Mouse (Mus musculus) testis, adult 2 months (tissue): ENCODE data around the gene Wnt2b. TPM values are rescaled to one million over a fixed set of nuclear protein-coding genes. Genes with fewer than 3 reads are reported as not detected.

ENCODE experiments used
- H3K27ac ChIP-seq: fragments of 200-500 bp; 2 replicates; pipeline ENCODE4 v1.5.1; 2012; ENCODE audit warnings: low read depth, low read length; ENCODE audit not compliant: control insufficient read depth, insufficient read depth
- H3K27me3 ChIP-seq: fragments of 200-500 bp; 2 replicates; pipeline ENCODE4 v1.6.1; 2012; ENCODE audit warnings: mild to moderate bottlenecking, low read length, moderate library complexity; ENCODE audit not compliant: control insufficient read depth, insufficient read depth
- H3K36me3 ChIP-seq: fragments of 200-500 bp; 2 replicates; pipeline ENCODE4 v1.6.1; 2012; ENCODE audit warnings: mild to moderate bottlenecking, low read length; ENCODE audit not compliant: control insufficient read depth, insufficient read depth
- H3K4me1 ChIP-seq: fragments of 200-500 bp; 2 replicates; pipeline ENCODE4 v1.6.1; 2012; ENCODE audit warnings: low read length; ENCODE audit not compliant: control insufficient read depth, insufficient read depth
- H3K4me3 ChIP-seq: fragments of 200-500 bp; 2 replicates; pipeline ENCODE4 v1.5.1; 2012; ENCODE audit warnings: low read depth, mild to moderate bottlenecking, low read length, moderate library complexity, mixed read lengths; ENCODE audit not compliant: control insufficient read depth
- CTCF ChIP-seq: fragments of 200-500 bp; IDR thresholded peaks from 2 replicates; pipeline ENCODE4 v1.5.1; 2012; ENCODE audit warnings: low read depth, mild to moderate bottlenecking, inconsistent platforms, low read length, moderate library complexity; ENCODE audit not compliant: control insufficient read depth, insufficient read depth, insufficient replicate concordance
- POLR2A ChIP-seq: fragments of 200-500 bp; IDR thresholded peaks from 2 replicates; pipeline ENCODE4 v1.6.1; 2012; ENCODE audit warnings: low read depth, mild to moderate bottlenecking, inconsistent platforms, low read length, moderate library complexity; ENCODE audit not compliant: control insufficient read depth
- polyA plus RNA-seq: library from polyadenylated mRNA; depleted of rRNA; stranded (reverse); fragments of >200 nt; gene quantifications from 2 replicates; pipeline ENCODE4 v1.2.3, GENCODE M21; 2012; rRNA removed

The Wnt2b gene
- polyA plus RNA-seq, 1 experiment = 1.5 TPM

GRCm38 (mm10) chr3:104896141-104896540 lies 65.6 kb downstream of the Wnt2b start:
- H3K4me1 ChIP-seq = no peaks in the 10 kb centered on the region
- H3K27me3 ChIP-seq = no peaks in the 10 kb centered on the region
- H3K27ac ChIP-seq = no peak overlapping the region
- no peaks in the 10 kb centered on the region; the same call in none of the 2 replicates for H3K36me3 ChIP-seq
- no peak for TF ChIP-seq POLR2A
- no peak for TF ChIP-seq CTCF
- no peak overlapping the region for H3K4me3 ChIP-seq

Other genes starting within 250 kb of the Wnt2b start
- 178 and 205 TPM in 2 replicates for gene Ppm1j, start 180.9 kb downstream of the Wnt2b start, polyA plus RNA-seq
- gene Fam19a3, start 180.1 kb downstream of the Wnt2b start, polyA plus RNA-seq = 9.1 and 12.6 TPM in 2 replicates
- gene Rhoc, start 173.5 kb downstream of the Wnt2b start, polyA plus RNA-seq = 4.8 and 6.3 TPM in 2 replicates
- 8.7 and 9.4 TPM in 2 replicates for gene Mov10, start 143.4 kb downstream of the Wnt2b start, polyA plus RNA-seq
- 16.4 TPM in 2 replicates for gene St7l, start 97.9 kb downstream of the Wnt2b start, polyA plus RNA-seq
- gene Capza1, start 97.4 kb downstream of the Wnt2b start, polyA plus RNA-seq = 64.0 and 84.4 TPM in 2 replicates
- gene Cttnbp2nl, start 91.2 kb upstream of the Wnt2b start, polyA plus RNA-seq = 7.4 and 7.6 TPM in 2 replicates
- gene 4930564D02Rik, start 104.9 kb upstream of the Wnt2b start, polyA plus RNA-seq = 1.2 and 1.8 TPM in 2 replicates